Mouse (Mus musculus): ENCODE data around the gene Cacna2d3.

DNA sequence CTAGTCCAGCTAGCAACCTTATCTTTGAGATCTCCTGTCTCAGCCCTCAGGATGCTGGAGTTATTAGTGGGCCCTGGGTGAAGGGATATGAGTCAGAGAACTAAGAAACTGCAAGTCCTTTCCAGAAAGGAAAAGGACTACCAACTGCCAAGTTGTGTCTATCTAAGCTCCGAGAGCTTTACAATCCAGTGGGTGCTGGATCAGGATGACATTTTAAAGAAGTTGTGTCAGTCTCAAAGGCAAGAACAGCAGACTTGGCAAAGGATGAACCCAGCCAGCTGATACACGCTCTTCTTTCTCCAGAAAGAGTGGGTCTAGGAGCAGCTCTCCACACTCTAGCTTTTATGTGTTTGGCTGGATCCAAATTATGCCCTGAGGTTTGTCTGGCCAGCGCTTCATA is 530.2 kb downstream of the Cacna2d3 start:
- TF ChIP-seq TCF12 (IDR thresholded peaks at IDR 0.05; ENCODE audit: low read depth, low read length) = no peak
- no peak for TF ChIP-seq CTCF (IDR thresholded peaks at IDR 0.05 in 2 of 3, conservative IDR thresholded peaks at IDR 0.05 in 1 of 3; ENCODE audit: control insufficient read depth in 1 of 3, insufficient read depth in 1 of 3, low read depth in 2 of 3, low read length in 3 of 3, poor library complexity in 1 of 3, severe bottlenecking in 1 of 3)
- TF ChIP-seq MAZ (IDR thresholded peaks at IDR 0.05; ENCODE audit: low read depth, low read length) = no peak
- TF ChIP-seq EP300 (IDR thresholded peaks at IDR 0.05; ENCODE audit: low read depth in 1 of 2, low read length in 2 of 2) = no peak
- no peak for TF ChIP-seq UBTF (IDR thresholded peaks at IDR 0.05; ENCODE audit: borderline replicate concordance, insufficient read depth, low read depth, low read length)
- no peak for TF ChIP-seq RAD21 (IDR thresholded peaks at IDR 0.05; ENCODE audit: low read depth, low read length)
- no peak for TF ChIP-seq SMC3 (IDR thresholded peaks at IDR 0.05; ENCODE audit: low read depth, low read length)
- no peak for TF ChIP-seq POLR2A (IDR thresholded peaks at IDR 0.05; ENCODE audit: control insufficient read depth in 1 of 2, insufficient read depth in 1 of 2, low read depth in 1 of 2, low read length in 2 of 2, poor library complexity in 1 of 2)
- TF ChIP-seq MYC (IDR thresholded peaks at IDR 0.05; ENCODE audit: low read depth, low read length) = no peak

Data from MEL (cell line).